Mouse (Mus musculus): Measurements from ENCODE around the gene Cdca3.
A peak's percentile ranks its signal among the peaks of the same experiment; 100 is the strongest.

- TF ChIP-seq CTCF (IDR thresholded peaks at IDR 0.05; ENCODE audit: borderline replicate concordance, insufficient read depth, low read depth, low read length): peak; percentile 89
- TF ChIP-seq POLR2A (IDR thresholded peaks at IDR 0.05; ENCODE audit: borderline replicate concordance, insufficient read depth, low read length): 0 out of 2 replicates have a peak, but pooled peaks have one; percentile 31
These were observed 30.4 kb downstream of the Cdca3 start for GRCm38 (mm10) chr6:124859725-124860124.

Measured in cerebellum, adult 2 months (tissue).